Mouse (Mus musculus) G1E (cell line): ENCODE data around the gene Pde10a.

ENCODE experiments used
- CTCF ChIP-seq: IDR thresholded peaks from 2 replicates; pipeline ENCODE4 v1.5.1; 2012; ENCODE audit warnings: low read depth, low read length, inconsistent platforms, mixed read lengths
- GATA1 ChIP-seq: IDR thresholded peaks from 2 replicates; pipeline ENCODE4 v1.6.1; 2012; ENCODE audit warnings: borderline replicate concordance, low read length, inconsistent platforms, mixed read lengths
- TAL1 ChIP-seq: conservative IDR thresholded peaks from 2 replicates; pipeline ENCODE4 v1.6.1; 2012; ENCODE audit warnings: low read depth, low read length, inconsistent platforms, mixed read lengths

- TF ChIP-seq CTCF (no peak), TAL1 (no peak), GATA1 (no peak)
These were observed 238.1 kb downstream of the Pde10a start for GRCm38 (mm10) chr17:8763248-8763647.
